Mouse (Mus musculus) stomach, embryonic 16.5 days (tissue): ENCODE measurements around the gene Pold4. TPM values are rescaled to one million over a fixed set of nuclear protein-coding genes. Genes with fewer than 3 reads are reported as not detected.

Source experiments
- ATAC-seq: fragments of 200-750 bp; cut with Nextera tagmentation; 2 replicates; pipeline ENCODE4 v1.8.0; 2017; ENCODE audit warnings: moderate number of reproducible peaks, moderate TSS enrichment; ENCODE audit not compliant: insufficient read depth, low FRiP score
- H3K27ac ChIP-seq: fragments of 300-500 bp; sonication (generic); 2 replicates; pipeline ENCODE4 v1.5.1; 2014; ENCODE audit warnings: low read length
- H3K27me3 ChIP-seq: fragments of 300-500 bp; sonication (generic); 2 replicates; pipeline ENCODE4 v1.6.1; 2014; ENCODE audit warnings: low read length, control low read depth, mixed read lengths; ENCODE audit not compliant: control insufficient read depth, insufficient read depth
- H3K36me3 ChIP-seq: fragments of 300-500 bp; sonication (generic); 2 replicates; pipeline ENCODE4 v1.6.1; 2014; ENCODE audit warnings: low read length; ENCODE audit not compliant: control insufficient read depth, insufficient read depth
- H3K4me1 ChIP-seq: fragments of 300-500 bp; sonication (generic); 2 replicates; pipeline ENCODE4 v1.6.1; 2014; ENCODE audit warnings: low read length, control low read depth, mixed read lengths; ENCODE audit not compliant: control insufficient read depth, insufficient read depth
- H3K4me2 ChIP-seq: fragments of 300-500 bp; sonication (generic); 2 replicates; pipeline ENCODE4 v1.6.1; 2014; ENCODE audit warnings: low read depth, low read length, mixed read lengths
- H3K4me3 ChIP-seq: fragments of 300-500 bp; sonication (generic); replicated peaks from 2 replicates; pipeline ENCODE4 v1.5.1; 2014; ENCODE audit warnings: mild to moderate bottlenecking, low read length
- H3K9ac ChIP-seq: fragments of 300-500 bp; sonication (generic); 2 replicates; pipeline ENCODE4 v1.6.1; 2014; ENCODE audit warnings: low read length
- H3K9me3 ChIP-seq: fragments of 300-500 bp; sonication (generic); replicated peaks from 2 replicates; pipeline ENCODE4 v1.6.1; 2016; ENCODE audit warnings: low read length, control low read depth; ENCODE audit not compliant: control insufficient read depth
- WGBS: fragments of 180-500 bp; shearing (Covaris S2); extraction: QIAGEN DNeasy Blood & Tissue Kit; methylation state at CpG from one replicate; pipeline ENCODE4 v1.1.7; 2014; 5-methylcytosine and 5-hydroxymethylcytosine counted together
- polyA plus RNA-seq: library from polyadenylated mRNA; unstranded; fragments of >200 nt; fragmentation: Nextera tagmentation; extraction: Ambion mirVana; gene quantifications from 2 replicates; pipeline ENCODE4 v1.2.1, GENCODE M21; 2015

Gene Pold4
- polyA plus RNA-seq, 1 experiment from 2014 or later, result 36.3 TPM

DNA sequence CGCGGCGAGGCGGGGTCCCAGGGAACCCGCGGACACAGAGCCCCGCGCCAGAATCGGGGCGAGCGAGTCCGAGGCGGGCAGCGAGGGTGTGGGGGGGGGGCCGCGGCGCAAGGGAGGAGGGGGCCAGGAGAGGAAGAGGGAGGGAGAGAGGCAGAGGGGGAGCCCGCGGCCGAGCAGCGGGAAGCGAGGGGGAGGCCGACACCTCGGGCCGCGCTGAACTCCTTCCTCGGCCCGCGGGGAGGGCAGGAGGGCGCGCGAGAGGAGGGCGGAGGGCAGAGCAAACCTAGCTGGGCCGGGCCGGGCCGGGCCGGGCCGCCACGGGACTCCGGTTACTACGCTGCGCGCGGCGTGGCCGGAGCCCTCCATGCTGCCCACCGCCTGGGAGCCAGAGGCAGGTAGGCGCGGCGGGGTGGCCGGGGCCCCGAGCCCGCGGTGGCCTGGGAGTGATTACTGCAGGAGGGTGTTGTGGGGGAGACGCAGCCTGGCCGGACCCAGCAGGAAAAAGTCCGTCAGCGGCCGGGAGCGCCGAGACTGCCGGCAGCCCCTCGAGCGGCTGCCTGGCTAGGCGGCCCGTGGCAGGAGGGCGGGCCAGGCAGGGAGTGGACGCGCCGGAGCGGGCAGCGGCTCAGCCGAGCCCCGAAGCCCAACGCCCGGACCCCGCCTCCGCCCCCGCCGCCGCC lies 16.8 kb upstream of the Pold4 start:
- peak overlapping the region; percentile 92 for H3K4me2 ChIP-seq

DNA sequence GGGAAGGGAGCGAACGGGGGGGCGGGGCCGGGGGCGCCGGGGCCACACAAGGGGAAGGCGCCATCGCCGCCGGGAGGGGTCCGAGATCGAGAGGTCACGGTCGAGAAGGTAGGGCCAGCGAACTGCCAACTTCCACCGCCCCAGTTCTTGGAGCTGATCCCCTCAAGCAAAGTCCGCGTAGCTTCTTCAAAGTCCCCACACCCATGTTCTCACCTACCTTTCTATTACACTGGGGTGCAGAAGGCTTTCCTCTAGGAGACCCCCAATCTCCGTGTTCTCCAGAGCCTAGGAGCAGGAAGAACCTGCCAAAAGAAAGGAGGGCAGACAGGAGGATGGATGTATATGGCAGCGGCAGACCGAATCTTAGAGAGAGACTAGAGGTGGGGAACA lies 16.3 kb upstream of the Pold4 start:
- Histone ChIP-seq H3K4me2 (peak overlapping the region; percentile 92), H3K27ac (peak overlapping the region; percentile 95), H3K27me3 (no peaks in the 10 kb centered on the region), H3K9ac (peak overlapping the region; percentile 96), H3K4me1 (peaks cover 66% of the 10 kb centered on the region), H3K9me3 (no peaks in the 10 kb centered on the region), H3K4me3 (peak overlapping the region; percentile 80), H3K36me3 (no peaks in the 10 kb centered on the region)
- WGBS, result under 1% methylated on average over 20 of the region's 21 CpGs
- ATAC-seq, result no peak

More for the DNA sequence above, 16.8 kb upstream of the Pold4 start:
- Histone ChIP-seq H3K4me3 (peak overlapping the region; percentile 80), H3K36me3 (no peaks in the 10 kb centered on the region), H3K4me1 (peaks cover 60% of the 10 kb centered on the region), H3K27ac (peak overlapping the region; percentile 95), H3K9ac (peak overlapping the region; percentile 96), H3K27me3 (no peaks in the 10 kb centered on the region), H3K9me3 (no peaks in the 10 kb centered on the region)
- peak; percentile 34; the same call in 1 of the 2 replicates for ATAC-seq
- WGBS, result under 1% methylated on average over 64 of the region's 81 CpGs

DNA sequence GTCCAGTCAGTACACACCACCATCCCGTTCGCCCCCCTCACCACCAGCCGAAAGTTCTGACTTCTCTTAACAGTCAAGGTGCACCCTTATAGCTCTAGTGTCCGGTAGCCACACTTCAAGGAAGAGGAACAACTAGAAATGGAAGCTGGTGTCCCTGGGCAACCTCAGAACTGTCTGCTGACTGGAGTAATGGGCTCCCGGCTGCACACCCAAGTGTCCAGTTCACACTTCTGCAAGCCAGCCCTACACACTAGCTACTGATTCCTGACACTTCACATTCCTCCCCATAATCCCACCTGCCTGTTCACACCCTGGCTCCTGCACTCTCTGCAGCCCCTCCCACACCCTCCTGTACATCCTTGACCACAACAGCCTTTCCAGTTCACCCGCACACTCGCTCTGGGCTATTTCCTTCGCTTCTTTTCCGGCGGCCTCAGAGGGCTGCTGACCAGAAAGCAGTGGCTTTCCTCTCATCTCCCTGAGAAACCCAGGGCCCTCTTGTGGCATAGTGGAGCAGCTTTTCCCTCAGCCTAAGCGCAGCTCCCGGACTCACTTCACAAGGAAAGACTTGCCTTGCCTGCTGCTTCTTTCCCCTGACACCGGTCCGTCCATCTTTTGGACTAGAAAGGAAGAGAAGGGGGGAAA lies 15.5 kb upstream of the Pold4 start:
- no peaks in the 10 kb centered on the region for H3K27me3 ChIP-seq
- peak overlapping the region; percentile 28 for H3K4me3 ChIP-seq
- H3K4me2 ChIP-seq, result peak overlapping the region; percentile 92
- H3K27ac ChIP-seq, result peak overlapping the region; percentile 79
- peak overlapping the region; percentile 58 for H3K9ac ChIP-seq
- no peaks in the 10 kb centered on the region for H3K9me3 ChIP-seq
- ATAC-seq, result 0 out of 2 replicates have a peak, but pooled peaks have one; percentile 8
- 20% methylated on average over 14 of the region's 14 CpGs for WGBS
- H3K36me3 ChIP-seq, result no peaks in the 10 kb centered on the region
- peaks cover 72% of the 10 kb centered on the region for H3K4me1 ChIP-seq

DNA sequence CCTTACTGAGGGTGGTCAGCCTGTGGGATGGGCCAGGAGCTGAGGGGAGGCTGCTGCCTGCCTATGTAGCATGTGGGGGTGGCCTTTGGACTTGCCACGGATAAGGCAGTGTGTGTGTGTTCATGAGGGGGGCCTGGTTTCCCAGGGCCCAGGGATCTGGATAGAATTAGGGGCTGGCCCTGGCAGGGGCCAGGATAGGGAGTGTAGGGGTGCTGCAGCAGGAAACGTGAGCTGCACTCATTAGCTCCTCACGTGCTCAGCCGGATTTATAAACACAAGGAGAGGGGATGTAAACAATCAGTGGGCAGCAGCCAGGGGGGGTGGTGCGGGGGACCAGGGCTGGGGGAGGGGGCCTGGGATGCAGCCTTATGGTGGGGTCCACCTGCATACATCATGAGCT lies 14.6 kb upstream of the Pold4 start:
- peak; percentile 11; the same call in 1 of the 2 replicates for ATAC-seq
- H3K9ac ChIP-seq, result peak overlapping the region; percentile 58
- no peak overlapping the region for H3K4me3 ChIP-seq

DNA sequence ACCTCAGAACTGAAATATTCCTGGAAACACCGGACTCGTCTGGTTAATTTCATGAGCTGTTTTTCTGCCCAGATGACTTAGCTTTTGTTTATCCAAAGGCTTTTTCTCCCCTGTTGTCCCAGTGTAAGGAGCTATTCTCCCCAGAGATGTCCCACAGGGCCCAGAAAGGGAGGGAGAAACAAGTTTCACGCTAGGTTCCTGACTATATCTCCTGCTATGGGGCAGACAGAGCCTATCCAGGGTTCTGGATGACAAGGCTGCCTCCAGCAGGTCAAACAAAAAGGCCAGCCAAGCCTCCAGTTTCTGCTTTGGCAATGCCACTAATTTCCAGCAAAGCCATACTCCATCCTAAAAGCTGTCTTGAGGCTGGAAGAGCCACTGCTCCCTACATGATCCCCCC lies 13.8 kb upstream of the Pold4 start:
- 36% methylated on average over 3 of the region's 3 CpGs for WGBS
- Histone ChIP-seq H3K27ac (peak overlapping the region; percentile 79), H3K27me3 (no peaks in the 10 kb centered on the region), H3K4me2 (0 out of 2 replicates have a peak overlapping the region, but pooled peaks have one; percentile 92), H3K9ac (no peak overlapping the region), H3K9me3 (no peaks in the 10 kb centered on the region), H3K36me3 (no peaks in the 10 kb centered on the region), H3K4me1 (peaks cover 75% of the 10 kb centered on the region), H3K4me3 (no peak overlapping the region)
- no peak for ATAC-seq

More for the DNA sequence above, 14.6 kb upstream of the Pold4 start:
- peak overlapping the region; percentile 79 for H3K27ac ChIP-seq
- no peaks in the 10 kb centered on the region for H3K36me3 ChIP-seq
- no peaks in the 10 kb centered on the region for H3K9me3 ChIP-seq
- H3K27me3 ChIP-seq, result no peaks in the 10 kb centered on the region
- WGBS, result 10% methylated on average over 5 of the region's 5 CpGs
- H3K4me2 ChIP-seq, result peak overlapping the region; percentile 92
- H3K4me1 ChIP-seq, result peaks cover 75% of the 10 kb centered on the region

DNA sequence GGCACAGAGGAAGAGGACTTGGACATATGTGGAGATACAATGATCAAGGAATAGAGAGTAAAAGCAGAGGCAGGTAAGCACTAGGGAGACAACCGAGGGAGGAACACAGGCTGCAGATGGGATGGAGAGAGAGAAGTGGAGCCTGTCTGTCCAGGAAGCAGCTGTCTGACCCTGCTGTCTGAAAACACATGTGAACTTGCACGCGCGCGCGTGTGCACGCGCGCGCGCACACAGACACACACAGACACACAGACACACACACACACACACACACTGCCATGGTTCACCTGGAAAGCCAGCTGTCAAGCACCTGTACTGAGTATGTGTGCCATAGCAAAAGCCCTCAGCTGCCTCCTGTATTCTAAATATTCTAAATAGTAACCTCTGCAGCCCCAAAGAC lies 13.4 kb upstream of the Pold4 start:
- WGBS, result 71% methylated on average over 11 of the region's 11 CpGs
- H3K9ac ChIP-seq, result no peak overlapping the region
- no peak overlapping the region for H3K4me2 ChIP-seq
- H3K27me3 ChIP-seq, result no peaks in the 10 kb centered on the region
- H3K9me3 ChIP-seq, result no peaks in the 10 kb centered on the region
- ATAC-seq, result no peak
- H3K27ac ChIP-seq, result peak overlapping the region; percentile 28
- H3K36me3 ChIP-seq, result no peaks in the 10 kb centered on the region
- no peak overlapping the region for H3K4me3 ChIP-seq
- H3K4me1 ChIP-seq, result peaks cover 71% of the 10 kb centered on the region

DNA sequence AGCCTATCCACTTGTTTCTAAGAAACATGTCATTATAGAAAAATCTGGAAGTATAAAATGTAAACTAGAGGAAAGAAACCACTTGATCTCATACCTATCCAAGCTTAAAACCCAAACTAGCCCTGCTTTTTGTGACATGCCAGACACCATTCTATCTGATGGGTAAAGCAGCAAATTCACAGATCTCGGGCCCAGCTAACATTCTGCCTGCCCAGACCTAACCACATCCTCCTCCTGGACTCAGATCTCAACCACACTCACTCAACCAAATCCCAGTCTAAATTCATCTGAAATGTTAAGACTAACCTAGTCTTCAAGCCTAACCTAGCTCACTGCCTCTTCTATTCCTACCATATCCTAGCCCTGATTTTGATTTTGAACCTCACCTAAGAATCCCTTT lies 12.9 kb upstream of the Pold4 start:
- Histone ChIP-seq H3K27ac (no peak overlapping the region), H3K27me3 (no peaks in the 10 kb centered on the region), H3K4me2 (no peak overlapping the region), H3K4me3 (no peak overlapping the region), H3K9ac (no peak overlapping the region), H3K4me1 (peaks cover 66% of the 10 kb centered on the region), H3K36me3 (no peaks in the 10 kb centered on the region), H3K9me3 (no peaks in the 10 kb centered on the region)
- WGBS, result 69% methylated on average over 1 of the region's 1 CpGs
- no peak for ATAC-seq

DNA sequence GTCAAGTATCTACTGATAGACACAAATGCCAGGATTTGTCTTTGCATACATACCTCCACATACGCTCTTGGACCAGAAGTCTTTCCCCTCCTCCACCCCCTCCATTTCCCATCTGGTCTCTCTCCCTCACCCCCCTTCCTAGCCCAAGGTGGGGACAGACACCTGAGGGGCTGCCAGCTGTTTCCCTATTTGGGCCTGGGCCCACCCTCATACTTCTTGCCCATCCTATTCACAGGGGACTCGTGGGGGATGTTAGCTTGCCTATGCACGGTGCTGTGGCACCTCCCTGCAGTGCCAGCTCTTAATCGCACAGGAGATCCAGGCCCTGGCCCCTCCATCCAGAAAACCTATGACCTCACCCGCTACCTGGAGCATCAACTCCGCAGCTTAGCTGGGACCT lies 11.8 kb upstream of the Pold4 start:
- Histone ChIP-seq H3K9me3 (no peaks in the 10 kb centered on the region), H3K27me3 (no peaks in the 10 kb centered on the region), H3K4me3 (no peak overlapping the region), H3K27ac (peak overlapping the region; percentile 68; the same call in 1 of the 2 replicates), H3K4me2 (no peak overlapping the region), H3K4me1 (peaks cover 61% of the 10 kb centered on the region), H3K36me3 (no peaks in the 10 kb centered on the region), H3K9ac (peak overlapping the region; percentile 53; the same call in 1 of the 2 replicates)
- ATAC-seq, result no peak
- WGBS, result 76% methylated on average over 6 of the region's 6 CpGs

DNA sequence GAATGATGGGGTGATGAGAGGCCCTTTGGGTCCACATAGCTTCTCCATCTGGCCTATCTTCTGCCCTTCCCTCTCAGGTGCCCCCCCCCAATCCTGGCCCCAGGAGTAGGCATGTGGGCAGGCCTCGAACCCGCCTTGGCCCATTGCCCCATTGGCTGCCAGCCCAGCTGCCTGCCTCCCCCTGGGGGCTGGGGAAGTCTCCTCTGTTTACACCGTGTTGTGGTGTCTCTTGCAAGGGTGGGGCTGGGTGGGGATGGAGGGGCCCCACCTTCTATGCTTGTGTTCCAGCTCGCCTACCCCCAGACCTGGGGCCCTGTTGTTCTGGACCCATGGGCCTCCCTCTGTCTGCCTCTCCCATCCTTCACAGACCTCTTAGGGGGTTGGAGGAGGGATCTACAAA lies 11.3 kb upstream of the Pold4 start:
- Histone ChIP-seq H3K27me3 (no peaks in the 10 kb centered on the region), H3K27ac (peak overlapping the region; percentile 68), H3K9ac (peak overlapping the region; percentile 53), H3K4me1 (peaks cover 58% of the 10 kb centered on the region), H3K36me3 (no peaks in the 10 kb centered on the region), H3K4me3 (no peak overlapping the region), H3K4me2 (peak overlapping the region; percentile 28; the same call in 1 of the 2 replicates), H3K9me3 (no peaks in the 10 kb centered on the region)
- peak; percentile 18; the same call in 1 of the 2 replicates for ATAC-seq
- 26% methylated on average over 4 of the region's 4 CpGs for WGBS
